Mouse (Mus musculus): ENCODE results near the gene Cox20. TPM values are rescaled to one million over a fixed set of nuclear protein-coding genes. Genes with fewer than 3 reads are reported as not detected.
"Not testable (repeated sequence)": the region's sequence is repeated elsewhere in the genome, so short reads cannot be mapped to it uniquely, and the experiment has no call there.

Gene Cox20
- polyA plus RNA-seq, 1 experiment = 26.5 TPM

DNA sequence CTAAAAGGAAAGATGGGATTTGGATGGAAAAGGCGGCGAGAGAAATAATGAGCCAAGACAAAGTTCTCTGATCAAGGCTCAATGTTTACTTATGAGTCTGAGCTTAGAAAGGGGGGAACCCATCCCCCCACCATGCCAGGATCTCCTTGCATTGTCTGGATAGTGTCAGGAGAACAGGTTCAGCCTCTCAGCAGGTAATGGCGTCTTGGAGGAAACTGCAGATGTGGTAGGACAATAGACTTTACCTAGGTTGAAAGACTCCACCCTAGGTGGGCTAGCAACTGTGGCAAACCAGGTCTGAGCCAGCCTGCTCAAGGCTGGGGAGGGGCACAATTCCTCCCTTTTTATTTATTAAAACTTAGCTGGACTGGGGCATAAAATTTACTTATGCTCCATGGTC lies 35.6 kb upstream of the Cox20 start:
- H3K9ac ChIP-seq (ENCODE audit: low read depth, poor library complexity, severe bottlenecking); H3K36me3 ChIP-seq (ENCODE audit: control insufficient read depth, insufficient read depth, low read length, poor library complexity, severe bottlenecking); H3K4me3 ChIP-seq (ENCODE audit: low read depth, low read length); H3K4me1 ChIP-seq (ENCODE audit: control insufficient read depth, insufficient read depth, low read length); H3K27me3 ChIP-seq (ENCODE audit: control insufficient read depth, insufficient read depth, low read length, poor library complexity, severe bottlenecking): not testable (repeated sequence)
- TF ChIP-seq EP300 (IDR thresholded peaks at IDR 0.05; ENCODE audit: insufficient read depth, low read depth, low read length) = peak; percentile 77; the same call in 1 of the 2 replicates
- Histone ChIP-seq H3K9me3 (replicated peaks; ENCODE audit: control insufficient read depth, insufficient read depth, low read length, poor library complexity, severe bottlenecking) (peaks cover 42% of the 10 kb centered on the region), H3K27ac (ENCODE audit: insufficient read depth, low read length) (peak overlapping the region; percentile 97)

DNA sequence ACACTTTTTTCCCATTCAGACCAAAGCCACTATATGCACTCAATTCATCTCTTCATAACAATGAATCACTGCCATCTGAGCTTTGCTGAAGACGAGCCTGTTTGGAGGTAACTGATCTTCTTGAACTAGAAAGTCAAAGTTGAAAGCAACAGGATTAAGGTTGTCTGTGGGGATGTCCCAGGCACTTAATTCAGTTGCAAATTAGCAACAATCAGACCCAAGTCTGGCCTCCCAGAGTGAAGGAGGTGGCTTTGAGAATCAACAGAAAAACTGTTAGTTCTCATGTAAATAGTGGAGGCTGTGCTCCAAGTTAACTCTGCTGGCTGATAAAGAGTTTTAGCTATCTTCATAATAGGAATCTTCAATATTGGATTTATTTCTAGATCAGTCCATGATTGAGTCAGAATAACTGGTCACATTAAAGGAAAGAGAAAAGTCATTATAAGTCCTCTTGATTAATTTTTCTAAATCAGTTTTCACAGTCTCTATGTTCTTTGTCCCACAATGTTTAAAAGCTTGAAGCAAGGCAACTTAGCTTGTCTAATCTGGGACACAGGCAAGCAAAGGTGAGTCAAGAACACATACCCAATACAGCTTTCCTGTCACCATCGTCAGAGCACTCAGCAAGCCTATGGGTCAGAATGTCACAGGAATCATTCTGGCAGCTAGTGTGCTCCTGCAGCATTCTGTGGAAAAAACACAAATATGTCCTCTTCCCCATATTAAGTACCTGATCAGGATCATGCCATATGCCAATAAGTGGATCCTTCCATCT lies 34.8 kb upstream of the Cox20 start:
- Histone ChIP-seq H3K9ac (ENCODE audit: low read depth, poor library complexity, severe bottlenecking) (no peak overlapping the region), H3K4me1 (ENCODE audit: control insufficient read depth, insufficient read depth, low read length) (no peaks in the 10 kb centered on the region), H3K27me3 (ENCODE audit: control insufficient read depth, insufficient read depth, low read length, poor library complexity, severe bottlenecking) (no peaks in the 10 kb centered on the region), H3K9me3 (replicated peaks; ENCODE audit: control insufficient read depth, insufficient read depth, low read length, poor library complexity, severe bottlenecking) (peaks cover 42% of the 10 kb centered on the region), H3K36me3 (ENCODE audit: control insufficient read depth, insufficient read depth, low read length, poor library complexity, severe bottlenecking) (no peaks in the 10 kb centered on the region), H3K4me3 (ENCODE audit: low read depth, low read length) (no peak overlapping the region), H3K27ac (ENCODE audit: insufficient read depth, low read length) (peak overlapping the region; percentile 97)
- TF ChIP-seq POLR2A (IDR thresholded peaks at IDR 0.05; ENCODE audit: insufficient read depth, low read length) (no peak), EP300 (IDR thresholded peaks at IDR 0.05; ENCODE audit: insufficient read depth, low read depth, low read length) (no peak), CTCF (IDR thresholded peaks at IDR 0.05; ENCODE audit: low read depth, low read length) (no peak)

DNA sequence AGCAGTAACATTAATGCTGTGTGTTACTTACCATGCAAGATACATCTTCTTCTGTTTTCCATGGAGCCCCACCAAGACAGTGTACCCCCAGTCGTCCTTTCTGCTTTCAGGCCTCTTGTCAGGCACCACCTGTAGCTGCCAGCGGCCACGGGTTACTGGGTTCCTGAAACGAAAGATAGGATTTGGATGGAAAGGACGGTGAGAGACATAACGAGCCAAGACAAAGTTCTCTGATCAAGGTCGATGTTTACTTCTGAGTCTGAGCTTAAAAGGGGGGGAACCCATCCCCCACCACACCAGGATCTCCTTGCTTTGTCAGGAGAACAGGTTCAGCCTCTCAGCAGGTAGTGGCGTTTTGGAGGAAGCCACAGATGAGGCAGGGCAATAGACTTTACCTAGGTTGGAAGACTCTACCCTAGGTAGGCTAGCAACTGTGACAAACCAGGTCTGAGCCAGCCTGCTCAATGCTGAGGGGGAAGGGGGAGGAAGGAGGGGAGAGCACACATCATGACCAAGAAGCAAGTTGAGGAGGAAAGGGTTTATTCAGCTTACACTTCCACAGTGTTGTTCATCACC lies 31.2 kb upstream of the Cox20 start:
- Histone ChIP-seq H3K36me3 (ENCODE audit: control insufficient read depth, insufficient read depth, low read length, poor library complexity, severe bottlenecking) (no peaks in the 10 kb centered on the region), H3K9me3 (replicated peaks; ENCODE audit: control insufficient read depth, insufficient read depth, low read length, poor library complexity, severe bottlenecking) (peaks cover 27% of the 10 kb centered on the region), H3K4me3 (ENCODE audit: low read depth, low read length) (no peak overlapping the region), H3K4me1 (ENCODE audit: control insufficient read depth, insufficient read depth, low read length) (no peaks in the 10 kb centered on the region), H3K9ac (ENCODE audit: low read depth, poor library complexity, severe bottlenecking) (no peak overlapping the region), H3K27me3 (ENCODE audit: control insufficient read depth, insufficient read depth, low read length, poor library complexity, severe bottlenecking) (no peaks in the 10 kb centered on the region), H3K27ac (ENCODE audit: insufficient read depth, low read length) (peak overlapping the region; percentile 84)
- TF ChIP-seq CTCF (IDR thresholded peaks at IDR 0.05; ENCODE audit: low read depth, low read length) (no peak), POLR2A (IDR thresholded peaks at IDR 0.05; ENCODE audit: insufficient read depth, low read length) (no peak), EP300 (IDR thresholded peaks at IDR 0.05; ENCODE audit: insufficient read depth, low read depth, low read length) (0 out of 2 replicates have a peak, but pooled peaks have one; percentile 22)

DNA sequence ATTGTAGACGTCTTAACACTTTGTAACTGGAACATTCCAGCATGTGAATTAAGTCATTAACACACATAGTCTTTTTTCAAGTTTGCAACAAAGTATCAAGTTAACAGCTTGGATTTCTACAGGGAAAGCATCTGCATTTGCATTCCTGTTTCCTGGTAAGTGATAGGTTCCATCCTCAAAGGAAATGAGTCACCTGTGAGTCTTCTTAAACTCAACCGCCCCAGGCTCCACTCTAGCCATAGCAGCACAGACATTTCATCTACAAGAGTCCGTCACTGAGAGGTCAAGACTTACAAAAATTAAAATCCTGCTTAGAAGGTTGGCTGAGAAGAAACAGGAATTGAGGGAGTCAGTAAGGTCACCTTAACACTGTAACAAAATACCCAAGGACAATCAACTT lies 27.2 kb upstream of the Cox20 start:
- H3K9ac ChIP-seq (ENCODE audit: low read depth, poor library complexity, severe bottlenecking) = no peak overlapping the region
- H3K4me3 ChIP-seq (ENCODE audit: low read depth, low read length) = no peak overlapping the region
- H3K36me3 ChIP-seq (ENCODE audit: control insufficient read depth, insufficient read depth, low read length, poor library complexity, severe bottlenecking) = no peaks in the 10 kb centered on the region
- no peaks in the 10 kb centered on the region for H3K4me1 ChIP-seq (ENCODE audit: control insufficient read depth, insufficient read depth, low read length)
- no peaks in the 10 kb centered on the region for H3K9me3 ChIP-seq (replicated peaks; ENCODE audit: control insufficient read depth, insufficient read depth, low read length, poor library complexity, severe bottlenecking)
- no peaks in the 10 kb centered on the region for H3K27me3 ChIP-seq (ENCODE audit: control insufficient read depth, insufficient read depth, low read length, poor library complexity, severe bottlenecking)
- TF ChIP-seq CTCF (IDR thresholded peaks at IDR 0.05; ENCODE audit: low read depth, low read length) (no peak), EP300 (IDR thresholded peaks at IDR 0.05; ENCODE audit: insufficient read depth, low read depth, low read length) (no peak), POLR2A (IDR thresholded peaks at IDR 0.05; ENCODE audit: insufficient read depth, low read length) (no peak)
- H3K27ac ChIP-seq (ENCODE audit: insufficient read depth, low read length) = no peak overlapping the region

DNA sequence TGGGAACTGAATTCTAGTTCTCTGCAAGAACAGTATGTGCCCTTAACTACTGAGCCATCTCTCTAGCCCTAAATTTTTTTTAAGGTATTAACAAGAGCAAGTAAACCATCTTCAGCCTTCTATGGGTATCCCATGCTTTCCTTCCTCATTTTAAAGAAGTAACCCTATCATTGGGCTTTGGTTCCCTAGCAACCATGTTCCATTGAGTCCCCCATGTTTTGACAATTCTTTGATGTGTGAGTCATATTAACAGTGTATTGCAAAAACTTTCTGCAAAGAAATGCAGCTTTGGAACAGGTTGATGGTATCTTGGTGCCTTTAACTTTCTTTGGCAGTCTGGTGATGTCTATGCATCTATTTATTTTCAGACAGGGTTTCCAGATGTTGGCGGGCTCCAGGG lies 24.9 kb upstream of the Cox20 start:
- no peaks in the 10 kb centered on the region for H3K27me3 ChIP-seq (ENCODE audit: control insufficient read depth, insufficient read depth, low read length, poor library complexity, severe bottlenecking)
- no peak overlapping the region for H3K4me3 ChIP-seq (ENCODE audit: low read depth, low read length)
- H3K9me3 ChIP-seq (replicated peaks; ENCODE audit: control insufficient read depth, insufficient read depth, low read length, poor library complexity, severe bottlenecking) = no peaks in the 10 kb centered on the region
- H3K4me1 ChIP-seq (ENCODE audit: control insufficient read depth, insufficient read depth, low read length) = no peaks in the 10 kb centered on the region
- no peaks in the 10 kb centered on the region for H3K36me3 ChIP-seq (ENCODE audit: control insufficient read depth, insufficient read depth, low read length, poor library complexity, severe bottlenecking)
- TF ChIP-seq EP300 (IDR thresholded peaks at IDR 0.05; ENCODE audit: insufficient read depth, low read depth, low read length) = no peak
- no peak overlapping the region for H3K9ac ChIP-seq (ENCODE audit: low read depth, poor library complexity, severe bottlenecking)
- H3K27ac ChIP-seq (ENCODE audit: insufficient read depth, low read length) = no peak overlapping the region

DNA sequence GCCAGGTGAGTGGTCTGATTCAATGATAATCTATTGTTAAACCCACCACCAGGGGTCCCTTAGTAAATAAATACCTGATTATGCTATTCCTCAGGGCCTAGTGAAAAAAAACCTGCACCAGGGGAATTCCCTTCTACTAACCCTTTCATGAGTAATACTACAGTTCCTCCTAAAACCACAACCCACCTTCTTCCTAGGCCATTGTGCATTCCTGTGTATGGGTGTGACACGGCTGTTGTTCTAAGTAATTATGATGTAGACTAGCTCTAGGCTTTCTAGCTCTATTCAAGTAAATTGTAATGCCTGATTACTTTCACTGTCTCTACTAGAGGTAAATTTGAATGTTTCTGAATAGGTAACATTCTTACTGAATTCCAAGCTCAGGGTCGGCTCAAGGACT lies 17.7 kb upstream of the Cox20 start:
- H3K9ac ChIP-seq (ENCODE audit: low read depth, poor library complexity, severe bottlenecking); H3K27me3 ChIP-seq (ENCODE audit: control insufficient read depth, insufficient read depth, low read length, poor library complexity, severe bottlenecking); H3K9me3 ChIP-seq (replicated peaks; ENCODE audit: control insufficient read depth, insufficient read depth, low read length, poor library complexity, severe bottlenecking); H3K27ac ChIP-seq (ENCODE audit: insufficient read depth, low read length); H3K4me3 ChIP-seq (ENCODE audit: low read depth, low read length); H3K4me1 ChIP-seq (ENCODE audit: control insufficient read depth, insufficient read depth, low read length); H3K36me3 ChIP-seq (ENCODE audit: control insufficient read depth, insufficient read depth, low read length, poor library complexity, severe bottlenecking): not testable (repeated sequence)

Data from ES-Bruce4 (cell line).